8 mouse cellular contexts compared by ENCODE assay signal in the genomic region with DNA sequence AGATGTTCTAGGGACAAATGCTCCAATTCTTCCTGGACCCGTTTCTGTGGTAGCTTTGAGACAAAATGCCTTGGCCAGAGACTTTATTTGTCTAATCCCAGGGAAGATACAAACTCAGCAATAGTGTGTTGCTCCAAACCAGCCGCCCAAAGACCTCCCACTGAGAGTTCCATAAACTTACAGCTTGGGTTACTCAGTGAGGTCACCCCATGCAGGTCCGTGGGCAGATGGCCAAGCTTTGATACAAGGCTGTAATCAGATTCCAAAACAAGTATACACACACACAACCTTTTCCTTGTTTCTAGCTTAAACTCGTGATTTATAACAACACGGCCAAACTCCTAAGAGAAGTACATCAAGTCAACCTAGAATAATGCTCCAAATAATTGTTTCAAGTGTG.
A peak's percentile ranks its signal among the peaks of the same experiment; 100 is the strongest.
DNase-seq lines count a peak whose midpoint lies in the region; ATAC-seq and TF ChIP-seq lines count a peak whose summit lies in the region.

No protein-coding gene starts in this region.

- 41% methylated on average over 5 of the region's 5 CpGs for WGBS in embryonic facial prominence, embryonic 11.5 days
- 47% methylated on average over 5 of the region's 5 CpGs for WGBS in stomach, postnatal 0 days

- no peaks in the 10 kb centered on the region for H3K27me3 ChIP-seq in embryonic facial prominence, embryonic 11.5 days (ENCODE audit: control insufficient read depth, insufficient read depth, low read length)
- H3K27me3 ChIP-seq in stomach, postnatal 0 days (ENCODE audit: control insufficient read depth, insufficient read depth, low read length) = no peaks in the 10 kb centered on the region

- no peaks in the 10 kb centered on the region for H3K36me3 ChIP-seq in embryonic facial prominence, embryonic 11.5 days (replicated peaks; ENCODE audit: control insufficient read depth, insufficient read depth, low read depth, low read length)
- no peaks in the 10 kb centered on the region for H3K36me3 ChIP-seq in stomach, postnatal 0 days (ENCODE audit: control insufficient read depth, insufficient read depth, low read length)

- no peaks in the 10 kb centered on the region; the same call in 1 of the 2 replicates for H3K4me1 ChIP-seq in embryonic facial prominence, embryonic 11.5 days (ENCODE audit: control insufficient read depth, insufficient read depth, low read length)
- no peaks in the 10 kb centered on the region for H3K4me1 ChIP-seq in stomach, postnatal 0 days (replicated peaks; ENCODE audit: control insufficient read depth, insufficient read depth)

- no peak overlapping the region for H3K4me3 ChIP-seq in embryonic facial prominence, embryonic 11.5 days (ENCODE audit: low read depth, low read length)
- no peak overlapping the region for H3K4me3 ChIP-seq in stomach, postnatal 0 days (ENCODE audit: low read depth, low read length)

- no peak for TF ChIP-seq EP300 in stomach, postnatal 0 days (optimal IDR thresholded peaks at IDR 0.05)

- H3K27ac ChIP-seq in embryonic facial prominence, embryonic 11.5 days (replicated peaks; ENCODE audit: low read depth, low read length) = no peak overlapping the region
- no peak overlapping the region for H3K27ac ChIP-seq in stomach, postnatal 0 days (replicated peaks)

- no peak for ATAC-seq in embryonic facial prominence, embryonic 11.5 days (replicated peaks; ENCODE audit: insufficient number of reproducible peaks, low FRiP score, low TSS enrichment, low read depth)
- ATAC-seq in stomach, postnatal 0 days (ENCODE audit: low FRiP score, low TSS enrichment) = no peak

- no peaks in the 10 kb centered on the region for H3K9me3 ChIP-seq in embryonic facial prominence, embryonic 11.5 days (replicated peaks; ENCODE audit: control insufficient read depth, low read length)
- H3K9me3 ChIP-seq in stomach, postnatal 0 days (ENCODE audit: control insufficient read depth, low read length) = no peaks in the 10 kb centered on the region

- no peak overlapping the region for H3K9ac ChIP-seq in embryonic facial prominence, embryonic 11.5 days (replicated peaks; ENCODE audit: low read length)
- no peak overlapping the region for H3K9ac ChIP-seq in stomach, postnatal 0 days (ENCODE audit: low read length)

- peak; percentile 39 to 54 for DNase-seq in cerebellum, postnatal 10 days
- DNase-seq in cerebellum, adult 9-11 months = no peak
- DNase-seq in 416B (ENCODE audit: low read depth) = peak; percentile 5
- peak; percentile 52 for DNase-seq in embryonic facial prominence, embryonic 11.5 days (ENCODE audit: low spot score)
- DNase-seq in kidney, adult 9 months = peak; percentile 89
- peak; percentile 50 for DNase-seq in urinary bladder, postnatal 25 days (ENCODE audit: low spot score)
- DNase-seq in testis, postnatal 14 days (ENCODE audit: low spot score) = no peak
- DNase-seq in stomach, postnatal 0 days (ENCODE audit: low spot score) = no peak

- no peak overlapping the region for H3K4me2 ChIP-seq in embryonic facial prominence, embryonic 11.5 days (ENCODE audit: low read depth, low read length)
- no peak overlapping the region for H3K4me2 ChIP-seq in stomach, postnatal 0 days (replicated peaks; ENCODE audit: low read depth)

- TF ChIP-seq CTCF in stomach, postnatal 0 days (IDR thresholded peaks at IDR 0.05; ENCODE audit: low read depth) = no peak

Comparison
In these comparisons a context has a peak if more than half of its experiments do, and no peak if none do; other contexts are left out.
1. DNase-seq: peak in cerebellum, postnatal 10 days (2 of 2), 416B (single experiment), embryonic facial prominence, embryonic 11.5 days (single experiment), kidney, adult 9 months (single experiment) and urinary bladder, postnatal 25 days (single experiment); none in cerebellum, adult 9-11 months (single experiment), testis, postnatal 14 days (single experiment) and stomach, postnatal 0 days (single experiment).